Mouse (Mus musculus) ES-Bruce4 (cell line): ENCODE measurements around the gene Cog4. TPM values are rescaled to one million over a fixed set of nuclear protein-coding genes. Genes with fewer than 3 reads are reported as not detected.
"Not testable (repeated sequence)": the region's sequence is repeated elsewhere in the genome, so short reads cannot be mapped to it uniquely, and the experiment has no call there.

ENCODE experiments used
- H3K27ac ChIP-seq: 2 replicates; pipeline ENCODE4 v1.5.1; 2012; ENCODE audit warnings: low read length, inconsistent platforms; ENCODE audit not compliant: insufficient read depth
- H3K27me3 ChIP-seq: 2 replicates; pipeline ENCODE4 v1.6.1; 2012; ENCODE audit warnings: mild to moderate bottlenecking, low read length, inconsistent platforms; ENCODE audit not compliant: control insufficient read depth, poor library complexity, insufficient read depth, severe bottlenecking
- H3K36me3 ChIP-seq: 2 replicates; pipeline ENCODE4 v1.6.1; 2012; ENCODE audit warnings: inconsistent platforms, mild to moderate bottlenecking, low read length, moderate library complexity; ENCODE audit not compliant: control insufficient read depth, poor library complexity, insufficient read depth, severe bottlenecking
- H3K4me1 ChIP-seq: one replicate; pipeline ENCODE4 v1.8.1; 2011; ENCODE audit warnings: low read length; ENCODE audit not compliant: control insufficient read depth, insufficient read depth
- H3K4me3 ChIP-seq: 2 replicates; pipeline ENCODE4 v1.5.1; 2011; ENCODE audit warnings: low read depth, mild to moderate bottlenecking, low read length
- H3K9ac ChIP-seq: 2 replicates; pipeline ENCODE4 v1.6.1; 2012; ENCODE audit warnings: low read depth, mild to moderate bottlenecking, inconsistent platforms; ENCODE audit not compliant: poor library complexity, severe bottlenecking
- H3K9me3 ChIP-seq: replicated peaks from 2 replicates; pipeline ENCODE4 v1.6.1; 2012; ENCODE audit warnings: mild to moderate bottlenecking, low read length, inconsistent platforms; ENCODE audit not compliant: control insufficient read depth, poor library complexity, insufficient read depth, severe bottlenecking
- CTCF ChIP-seq: IDR thresholded peaks from one replicate; pipeline ENCODE4 v1.8.1; 2011; ENCODE audit warnings: low read depth, low read length
- EP300 ChIP-seq: IDR thresholded peaks from 2 replicates; pipeline ENCODE4 v1.6.1; 2011; ENCODE audit warnings: low read depth, low read length; ENCODE audit not compliant: insufficient read depth
- POLR2A ChIP-seq: IDR thresholded peaks from one replicate; pipeline ENCODE4 v1.8.1; 2011; ENCODE audit warnings: low read length; ENCODE audit not compliant: insufficient read depth
- polyA plus RNA-seq: library from polyadenylated mRNA; stranded (reverse); fragments of >200 nt; gene quantifications from 2 replicates; pipeline ENCODE4 v1.2.4, GENCODE M21; 2011; ENCODE audit warnings: low read depth; ENCODE audit not compliant: missing spikeins, insufficient read depth, insufficient read length

The Cog4 gene
- polyA plus RNA-seq, 1 experiment, result 50.7 TPM

GRCm38 (mm10) chr8:110856760-110857461, 10.5 kb downstream of the Cog4 start:
- Histone ChIP-seq H3K27ac (no peak overlapping the region), H3K27me3 (no peaks in the 10 kb centered on the region), H3K9ac (no peak overlapping the region), H3K9me3 (no peaks in the 10 kb centered on the region), H3K4me3 (no peak overlapping the region), H3K4me1 (no peaks in the 10 kb centered on the region), H3K36me3 (peaks cover 77% of the 10 kb centered on the region)
- no peak for TF ChIP-seq POLR2A
- TF ChIP-seq CTCF, result no peak
- TF ChIP-seq EP300, result no peak

GRCm38 (mm10) chr8:110859651-110860501, 13.5 kb downstream of the Cog4 start:
- Histone ChIP-seq H3K9ac (no peak overlapping the region), H3K4me3 (no peak overlapping the region), H3K9me3 (no peaks in the 10 kb centered on the region), H3K4me1 (no peaks in the 10 kb centered on the region), H3K27ac (no peak overlapping the region), H3K36me3 (peaks cover 67% of the 10 kb centered on the region), H3K27me3 (no peaks in the 10 kb centered on the region)
- TF ChIP-seq EP300 (no peak), CTCF (peak; percentile 29)

GRCm38 (mm10) chr8:110861347-110862025, 15.1 kb downstream of the Cog4 start:
- H3K9me3 ChIP-seq, H3K4me3 ChIP-seq, H3K9ac ChIP-seq, H3K27me3 ChIP-seq, H3K4me1 ChIP-seq, H3K27ac ChIP-seq: not testable (repeated sequence)
- peaks cover 70% of the 10 kb centered on the region for H3K36me3 ChIP-seq

- no peaks in the 10 kb centered on the region for H3K9me3 ChIP-seq
- H3K36me3 ChIP-seq, result peaks cover 60% of the 10 kb centered on the region
Measured at GRCm38 (mm10) chr8:110870501-110870900, 24.1 kb downstream of the Cog4 start.

GRCm38 (mm10) chr8:110877862-110878261, 31.5 kb downstream of the Cog4 start:
- Histone ChIP-seq H3K4me1 (no peaks in the 10 kb centered on the region), H3K9me3 (no peaks in the 10 kb centered on the region), H3K9ac (no peak overlapping the region), H3K27ac (no peak overlapping the region), H3K4me3 (no peak overlapping the region), H3K27me3 (no peaks in the 10 kb centered on the region), H3K36me3 (peaks cover 38% of the 10 kb centered on the region)
- TF ChIP-seq CTCF, result no peak
- TF ChIP-seq EP300, result no peak
- no peak for TF ChIP-seq POLR2A

More at GRCm38 (mm10) chr8:110870501-110870900, 24.1 kb downstream of the Cog4 start:
- H3K27me3 ChIP-seq, result no peaks in the 10 kb centered on the region
- H3K4me1 ChIP-seq, result no peaks in the 10 kb centered on the region
- H3K9ac ChIP-seq, result no peak overlapping the region
- no peak for TF ChIP-seq CTCF
- TF ChIP-seq EP300, result no peak
- no peak for TF ChIP-seq POLR2A
- no peak overlapping the region for H3K27ac ChIP-seq
- H3K4me3 ChIP-seq, result no peak overlapping the region
